Mouse (Mus musculus) heart, postnatal 0 days (tissue): ENCODE measurements at regions not wholly inside any gene's neighbourhood (a gene's known extent, or its start where the extent isn't known, plus 50 kb on each side); places are given as distances from the start of the nearest gene placed in this dataset.

Experiments used
- CTCF ChIP-seq: IDR thresholded peaks from 2 replicates; pipeline ENCODE4 v1.5.1; 2016; ENCODE audit warnings: antibody characterized with exemption, control low read depth, low read depth
- EP300 ChIP-seq: IDR thresholded peaks from 2 replicates; pipeline ENCODE4 v1.6.1; 2016; ENCODE audit warnings: antibody characterized with exemption, low read depth

DNA sequence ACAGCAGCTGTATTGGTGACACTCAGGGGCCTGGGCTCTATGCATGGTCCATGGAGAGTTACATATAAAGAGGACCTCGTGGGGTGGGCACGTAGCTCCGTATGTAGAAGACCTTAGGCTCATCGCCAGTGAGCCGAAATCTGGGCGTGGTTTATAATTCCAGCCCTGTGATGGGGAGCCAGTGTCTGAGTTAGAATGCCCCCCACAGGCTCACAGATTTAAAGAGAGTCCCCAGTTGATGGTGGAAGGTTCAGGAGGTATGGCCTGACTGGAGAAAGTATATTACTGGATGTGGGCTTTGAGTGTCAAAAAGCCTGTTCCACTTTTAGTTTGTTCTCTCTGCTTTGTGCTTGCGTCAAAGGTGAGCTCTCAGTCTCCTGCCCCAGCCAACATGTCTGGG, 54.8 kb downstream of the 1700122O11Rik start:
- TF ChIP-seq CTCF (no peak), EP300 (no peak)
